Mouse (Mus musculus): ENCODE measurements around the gene Tmem254a. TPM values are rescaled to one million over a fixed set of nuclear protein-coding genes. Genes with fewer than 3 reads are reported as not detected.
"Not testable (repeated sequence)": the region's sequence is repeated elsewhere in the genome, so short reads cannot be mapped to it uniquely, and the experiment has no call there.

Gene Tmem254a
- polyA plus RNA-seq, 1 experiment from 2014 or later: 4.5 TPM

- H3K27ac ChIP-seq (replicated peaks; ENCODE audit: low read depth, low read length); H3K4me1 ChIP-seq (ENCODE audit: control insufficient read depth, insufficient read depth, low read length); DNase-seq (ENCODE audit: low spot score); H3K9me3 ChIP-seq (ENCODE audit: control insufficient read depth, low read length); ATAC-seq (ENCODE audit: insufficient number of reproducible peaks, low FRiP score, low TSS enrichment, low read depth); H3K4me2 ChIP-seq (ENCODE audit: low read depth, severe bottlenecking); H3K36me3 ChIP-seq (ENCODE audit: control insufficient read depth, insufficient read depth, low read length); H3K9ac ChIP-seq (ENCODE audit: low read length); H3K27me3 ChIP-seq (ENCODE audit: control insufficient read depth, insufficient read depth, low read length); H3K4me3 ChIP-seq (ENCODE audit: low read depth, low read length): not testable (repeated sequence)
- no CpG with 5 or more reads among the region's 5 CpGs for WGBS
Measured at GRCm38 (mm10) chr14:25905243-25905642, 22.2 kb downstream of the Tmem254a start.

GRCm38 (mm10) chr14:25903000-25903399 is 24.5 kb downstream of the Tmem254a start, which contains the start of gene Plac9a:
TSS of gene Plac9a (minus strand) at chr14:25903100.
- not testable (repeated sequence) for H3K4me3 ChIP-seq (ENCODE audit: low read depth, low read length); H3K9me3 ChIP-seq (ENCODE audit: control insufficient read depth, low read length); H3K4me2 ChIP-seq (ENCODE audit: low read depth, severe bottlenecking); H3K27ac ChIP-seq (replicated peaks; ENCODE audit: low read depth, low read length); H3K9ac ChIP-seq (ENCODE audit: low read length); ATAC-seq (ENCODE audit: insufficient number of reproducible peaks, low FRiP score, low TSS enrichment, low read depth); H3K27me3 ChIP-seq (ENCODE audit: control insufficient read depth, insufficient read depth, low read length); H3K4me1 ChIP-seq (ENCODE audit: control insufficient read depth, insufficient read depth, low read length); H3K36me3 ChIP-seq (ENCODE audit: control insufficient read depth, insufficient read depth, low read length); DNase-seq (ENCODE audit: low spot score)
- WGBS: no CpG with 5 or more reads among the region's 10 CpGs

- H3K4me3 ChIP-seq (ENCODE audit: low read depth, low read length); DNase-seq (ENCODE audit: low spot score); H3K27ac ChIP-seq (replicated peaks; ENCODE audit: low read depth, low read length); H3K9ac ChIP-seq (ENCODE audit: low read length); H3K9me3 ChIP-seq (ENCODE audit: control insufficient read depth, low read length); ATAC-seq (ENCODE audit: insufficient number of reproducible peaks, low FRiP score, low TSS enrichment, low read depth); H3K4me2 ChIP-seq (ENCODE audit: low read depth, severe bottlenecking); H3K4me1 ChIP-seq (ENCODE audit: control insufficient read depth, insufficient read depth, low read length); H3K27me3 ChIP-seq (ENCODE audit: control insufficient read depth, insufficient read depth, low read length); H3K36me3 ChIP-seq (ENCODE audit: control insufficient read depth, insufficient read depth, low read length): not testable (repeated sequence)
- WGBS: no CpG with 5 or more reads among the region's 7 CpGs
Measured at GRCm38 (mm10) chr14:25895686-25896085, 31.8 kb downstream of the Tmem254a start.

- DNase-seq (ENCODE audit: low spot score); H3K4me3 ChIP-seq (ENCODE audit: low read depth, low read length); H3K4me2 ChIP-seq (ENCODE audit: low read depth, severe bottlenecking); ATAC-seq (ENCODE audit: insufficient number of reproducible peaks, low FRiP score, low TSS enrichment, low read depth); H3K27ac ChIP-seq (replicated peaks; ENCODE audit: low read depth, low read length); H3K36me3 ChIP-seq (ENCODE audit: control insufficient read depth, insufficient read depth, low read length); H3K27me3 ChIP-seq (ENCODE audit: control insufficient read depth, insufficient read depth, low read length); H3K9me3 ChIP-seq (ENCODE audit: control insufficient read depth, low read length); H3K4me1 ChIP-seq (ENCODE audit: control insufficient read depth, insufficient read depth, low read length); H3K9ac ChIP-seq (ENCODE audit: low read length): not testable (repeated sequence)
- WGBS: no CpG with 5 or more reads among the region's 3 CpGs
Measured at GRCm38 (mm10) chr14:25894566-25894965, 32.9 kb downstream of the Tmem254a start.

GRCm38 (mm10) chr14:25885886-25886285 is 41.6 kb downstream of the Tmem254a start:
- not testable (repeated sequence) for H3K4me1 ChIP-seq (ENCODE audit: control insufficient read depth, insufficient read depth, low read length); H3K4me2 ChIP-seq (ENCODE audit: low read depth, severe bottlenecking); H3K4me3 ChIP-seq (ENCODE audit: low read depth, low read length); H3K9me3 ChIP-seq (ENCODE audit: control insufficient read depth, low read length); H3K27ac ChIP-seq (replicated peaks; ENCODE audit: low read depth, low read length); H3K36me3 ChIP-seq (ENCODE audit: control insufficient read depth, insufficient read depth, low read length); H3K27me3 ChIP-seq (ENCODE audit: control insufficient read depth, insufficient read depth, low read length); H3K9ac ChIP-seq (ENCODE audit: low read length); ATAC-seq (ENCODE audit: insufficient number of reproducible peaks, low FRiP score, low TSS enrichment, low read depth); DNase-seq (ENCODE audit: low spot score)
- no CpG with 5 or more reads among the region's 12 CpGs for WGBS

GRCm38 (mm10) chr14:25881769-25882168 is 45.7 kb downstream of the Tmem254a start:
- WGBS: no CpG with 5 or more reads among the region's 9 CpGs
- not testable (repeated sequence) for H3K27ac ChIP-seq (replicated peaks; ENCODE audit: low read depth, low read length); H3K9me3 ChIP-seq (ENCODE audit: control insufficient read depth, low read length); DNase-seq (ENCODE audit: low spot score); H3K9ac ChIP-seq (ENCODE audit: low read length); H3K4me2 ChIP-seq (ENCODE audit: low read depth, severe bottlenecking); H3K27me3 ChIP-seq (ENCODE audit: control insufficient read depth, insufficient read depth, low read length); H3K4me1 ChIP-seq (ENCODE audit: control insufficient read depth, insufficient read depth, low read length); H3K4me3 ChIP-seq (ENCODE audit: low read depth, low read length); H3K36me3 ChIP-seq (ENCODE audit: control insufficient read depth, insufficient read depth, low read length); ATAC-seq (ENCODE audit: insufficient number of reproducible peaks, low FRiP score, low TSS enrichment, low read depth)

- H3K27ac ChIP-seq (replicated peaks; ENCODE audit: low read depth, low read length); H3K4me2 ChIP-seq (ENCODE audit: low read depth, severe bottlenecking); H3K4me1 ChIP-seq (ENCODE audit: control insufficient read depth, insufficient read depth, low read length); H3K9me3 ChIP-seq (ENCODE audit: control insufficient read depth, low read length); H3K36me3 ChIP-seq (ENCODE audit: control insufficient read depth, insufficient read depth, low read length); DNase-seq (ENCODE audit: low spot score); H3K27me3 ChIP-seq (ENCODE audit: control insufficient read depth, insufficient read depth, low read length); H3K4me3 ChIP-seq (ENCODE audit: low read depth, low read length); H3K9ac ChIP-seq (ENCODE audit: low read length); ATAC-seq (ENCODE audit: insufficient number of reproducible peaks, low FRiP score, low TSS enrichment, low read depth): not testable (repeated sequence)
- no CpG with 5 or more reads among the region's 7 CpGs for WGBS
Measured at GRCm38 (mm10) chr14:25876640-25877039, 50.8 kb downstream of the Tmem254a start.

Other genes starting within 250 kb of the Tmem254a start
- gene Ppif, start 233.5 kb downstream of the Tmem254a start, polyA plus RNA-seq (2014; fragmentation: Nextera tagmentation; extraction: Ambion mirVana): 47.4 and 50.9 TPM in 2 replicates
- 19.5 and 21.8 TPM in 2 replicates for gene Zcchc24, start 158.6 kb downstream of the Tmem254a start, polyA plus RNA-seq (2014; fragmentation: Nextera tagmentation; extraction: Ambion mirVana)
- gene Anxa11, start 85.5 kb downstream of the Tmem254a start, polyA plus RNA-seq (2014; fragmentation: Nextera tagmentation; extraction: Ambion mirVana): 5.0 and 5.1 TPM in 2 replicates
- not detected in 2 replicates for gene Plac9a, start 24.6 kb downstream of the Tmem254a start, polyA plus RNA-seq (2014; fragmentation: Nextera tagmentation; extraction: Ambion mirVana)
- gene Cphx1, start 10.6 kb upstream of the Tmem254a start, polyA plus RNA-seq (2014; fragmentation: Nextera tagmentation; extraction: Ambion mirVana): not detected in 2 replicates
- gene Duxbl1, start 50.9 kb upstream of the Tmem254a start, polyA plus RNA-seq (2014; fragmentation: Nextera tagmentation; extraction: Ambion mirVana): 2.9 and 3.6 TPM in 2 replicates
- not detected in 2 replicates for gene Gm9780, start 115.0 kb upstream of the Tmem254a start, polyA plus RNA-seq (2014; fragmentation: Nextera tagmentation; extraction: Ambion mirVana)
- gene Tmem254c, start 139.7 kb upstream of the Tmem254a start, polyA plus RNA-seq (2014; fragmentation: Nextera tagmentation; extraction: Ambion mirVana): 19.9 and 24.4 TPM in 2 replicates
- not detected in 2 replicates for gene Cphx2, start 153.8 kb upstream of the Tmem254a start, polyA plus RNA-seq (2014; fragmentation: Nextera tagmentation; extraction: Ambion mirVana)
- not detected in 2 replicates for gene Cphx3, start 154.6 kb upstream of the Tmem254a start, polyA plus RNA-seq (2014; fragmentation: Nextera tagmentation; extraction: Ambion mirVana)
- gene Duxbl2, start 190.7 kb upstream of the Tmem254a start, polyA plus RNA-seq (2014; fragmentation: Nextera tagmentation; extraction: Ambion mirVana): 2.4 TPM in 1 of 2 replicates, not detected in the other

Data from limb, embryonic 11.5 days (tissue).